Mouse (Mus musculus) cerebellum, adult 2 months (tissue): ENCODE results near the gene Oca2. TPM values are rescaled to one million over a fixed set of nuclear protein-coding genes. Genes with fewer than 3 reads are reported as not detected.

Experiments
- DNase-seq, 2 experiments: peaks; one replicate each; pipeline ENCODE4 v3.0.0; 2021
- H3K27ac ChIP-seq: fragments of 200-500 bp; 2 replicates; pipeline ENCODE4 v1.5.1; 2012; ENCODE audit warnings: low read length, control low read depth, inconsistent platforms; ENCODE audit not compliant: insufficient read depth
- H3K27me3 ChIP-seq: fragments of 200-500 bp; 2 replicates; pipeline ENCODE4 v1.6.1; 2012; ENCODE audit warnings: inconsistent platforms, mild to moderate bottlenecking, low read length, moderate library complexity; ENCODE audit not compliant: control insufficient read depth, insufficient read depth
- H3K4me1 ChIP-seq: fragments of 200-500 bp; 2 replicates; pipeline ENCODE4 v1.6.1; 2011; ENCODE audit warnings: low read length; ENCODE audit not compliant: control insufficient read depth, insufficient read depth
- H3K4me3 ChIP-seq: fragments of 200-500 bp; replicated peaks from 2 replicates; pipeline ENCODE3; 2011; ENCODE audit warnings: mild to moderate bottlenecking, low read depth, low read length, control low read depth; ENCODE audit not compliant: insufficient read depth
- CTCF ChIP-seq: fragments of 200-500 bp; IDR thresholded peaks from 2 replicates; pipeline ENCODE4 v1.5.1; 2011; ENCODE audit warnings: low read depth, mild to moderate bottlenecking, control low read depth, low read length, moderate library complexity, borderline replicate concordance; ENCODE audit not compliant: insufficient read depth
- POLR2A ChIP-seq: fragments of 200-500 bp; IDR thresholded peaks from 2 replicates; pipeline ENCODE4 v1.6.1; 2011; ENCODE audit warnings: low read length, control low read depth, borderline replicate concordance; ENCODE audit not compliant: insufficient read depth
- WGBS: fragments of 180-500 bp; shearing (Covaris S2); methylation state at CpG from one replicate; pipeline ENCODE4 v1.1.7; 2018; 5-methylcytosine and 5-hydroxymethylcytosine counted together
- polyA plus RNA-seq: library from polyadenylated mRNA; depleted of rRNA; stranded (reverse); fragments of >200 nt; gene quantifications from 2 replicates; pipeline ENCODE4 v1.2.3, GENCODE M21; 2012

Gene Oca2
- polyA plus RNA-seq, 1 experiment, result 0.39 TPM

DNA sequence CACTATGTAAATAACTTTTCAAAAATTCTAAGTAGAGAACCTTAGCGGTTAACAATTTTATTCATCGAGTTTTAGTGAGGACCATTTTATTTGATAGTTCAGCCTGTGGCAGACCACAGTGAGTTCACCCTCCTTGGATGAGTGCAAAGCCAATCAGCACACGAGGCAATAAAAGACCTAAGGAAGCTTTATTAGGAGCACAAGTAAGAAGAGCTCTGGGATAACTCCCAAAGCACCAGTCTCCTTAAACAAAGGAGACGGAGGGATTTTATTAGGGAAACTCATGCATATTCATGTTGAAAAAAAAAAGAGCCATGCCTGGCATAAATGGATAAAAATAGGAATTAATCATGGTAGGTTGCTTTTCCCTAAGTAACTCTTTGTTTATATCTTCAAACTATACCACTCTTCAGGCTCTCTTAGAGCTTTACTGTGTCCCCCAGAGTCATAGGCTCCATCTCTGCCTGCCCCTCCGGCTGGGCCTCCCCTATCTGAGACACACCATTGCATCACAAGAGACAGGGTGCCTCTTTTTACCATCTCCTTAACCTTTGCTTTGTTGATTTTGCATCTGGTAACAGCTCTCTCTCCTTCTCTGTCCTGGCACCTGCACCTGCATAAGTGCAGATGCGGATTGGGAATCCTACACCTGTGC lies 178.7 kb downstream of the Oca2 start:
- Histone ChIP-seq H3K27ac (no peak overlapping the region), H3K4me3 (no peak overlapping the region), H3K4me1 (peaks cover 6% of the 10 kb centered on the region), H3K27me3 (no peaks in the 10 kb centered on the region)
- no peak for DNase-seq
- 59% methylated on average over 6 of the region's 6 CpGs for WGBS
- TF ChIP-seq CTCF (no peak), POLR2A (no peak)

- Histone ChIP-seq H3K27ac (no peak overlapping the region), H3K4me1 (peaks cover 6% of the 10 kb centered on the region), H3K4me3 (no peak overlapping the region), H3K27me3 (no peaks in the 10 kb centered on the region)
- no peak for TF ChIP-seq POLR2A
- DNase-seq, result peak in 1 of 2 experiments; percentile 3
- WGBS, result 24% methylated on average over 5 of the region's 5 CpGs
Observed at GRCm38 (mm10) chr7:56419253-56419844, 179.8 kb downstream of the Oca2 start.

- WGBS, result 5% methylated on average over 2 of the region's 2 CpGs
- DNase-seq, result peak; percentile 33 to 77
- Histone ChIP-seq H3K27me3 (no peaks in the 10 kb centered on the region), H3K27ac (no peak overlapping the region), H3K4me3 (no peak overlapping the region), H3K4me1 (peaks cover 6% of the 10 kb centered on the region)
- no peak for TF ChIP-seq CTCF
- TF ChIP-seq POLR2A, result no peak
Observed at GRCm38 (mm10) chr7:56421946-56422345, 182.4 kb downstream of the Oca2 start.

GRCm38 (mm10) chr7:56423548-56423947 lies 184.0 kb downstream of the Oca2 start:
- no peak for TF ChIP-seq CTCF
- no peak for TF ChIP-seq POLR2A
- no peak for DNase-seq
- peaks cover 6% of the 10 kb centered on the region for H3K4me1 ChIP-seq
- no peaks in the 10 kb centered on the region for H3K27me3 ChIP-seq
- no peak overlapping the region for H3K27ac ChIP-seq
- 67% methylated on average over 2 of the region's 2 CpGs for WGBS
- H3K4me3 ChIP-seq, result no peak overlapping the region

DNA sequence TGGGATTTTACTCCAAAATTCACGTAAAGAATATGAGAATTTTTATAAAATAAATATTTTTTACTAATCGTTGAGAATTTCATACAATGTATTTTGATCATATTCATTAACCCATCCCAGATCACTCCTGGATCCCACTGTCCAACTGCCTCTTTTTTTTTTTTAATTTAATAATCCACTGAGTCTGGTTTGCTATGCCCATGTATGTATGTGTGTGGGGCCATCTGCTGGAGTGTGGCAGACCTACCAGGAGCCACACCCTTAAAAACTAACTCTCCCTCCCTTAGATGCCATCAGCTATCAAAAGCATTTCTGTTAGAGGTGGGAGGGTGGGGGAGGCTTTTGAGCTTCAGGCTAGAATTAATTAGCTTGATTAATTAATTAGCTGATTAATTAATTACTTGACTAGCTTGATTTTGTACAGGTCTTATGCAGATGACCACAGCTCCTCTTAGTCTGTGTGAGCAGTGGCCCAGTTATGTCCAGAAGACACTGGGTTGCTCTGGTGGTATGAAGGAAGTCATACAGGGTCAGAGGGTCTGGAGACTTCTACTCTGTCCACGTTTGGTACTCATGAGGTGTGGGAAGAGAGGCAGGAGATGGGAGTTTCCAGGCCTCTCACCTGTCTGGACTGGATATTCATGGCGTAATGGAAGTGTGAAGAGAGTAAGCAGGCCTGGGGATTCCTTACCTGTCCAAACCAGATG lies 221.4 kb downstream of the Oca2 start:
- DNase-seq, result no peak
- WGBS, result 75% methylated on average over 4 of the region's 4 CpGs

DNA sequence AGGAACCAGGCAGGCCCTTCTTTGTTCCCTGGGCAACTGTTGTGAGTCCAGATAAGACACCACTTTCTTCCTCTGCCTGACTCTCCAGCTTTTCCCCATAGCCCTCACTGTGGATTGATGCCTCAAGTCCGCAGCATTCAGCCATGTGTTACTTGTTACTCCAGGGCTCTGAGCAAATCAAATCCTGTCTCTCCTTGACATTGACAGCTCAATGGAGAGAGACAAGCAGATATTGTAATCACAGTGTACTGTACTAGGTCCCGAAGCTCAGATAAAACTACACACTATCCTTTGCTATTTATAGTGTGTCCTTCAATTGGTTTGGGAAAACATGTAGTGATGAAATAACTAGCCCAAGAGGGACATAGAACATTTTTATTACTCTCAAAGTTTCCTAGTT lies 258.7 kb downstream of the Oca2 start:
- H3K27me3 ChIP-seq, result no peaks in the 10 kb centered on the region
- no peak for DNase-seq
- H3K4me3 ChIP-seq, result no peak overlapping the region
- no peak overlapping the region for H3K27ac ChIP-seq
- TF ChIP-seq CTCF (no peak), POLR2A (no peak)
- H3K4me1 ChIP-seq, result no peaks in the 10 kb centered on the region
- WGBS, result 64% methylated on average over 2 of the region's 2 CpGs

More for the DNA sequence above, 221.4 kb downstream of the Oca2 start:
- no peak for TF ChIP-seq CTCF
- no peak overlapping the region for H3K4me3 ChIP-seq
- H3K27ac ChIP-seq, result no peak overlapping the region
- H3K4me1 ChIP-seq, result no peaks in the 10 kb centered on the region
- H3K27me3 ChIP-seq, result no peaks in the 10 kb centered on the region; the same call in 1 of the 2 replicates

DNA sequence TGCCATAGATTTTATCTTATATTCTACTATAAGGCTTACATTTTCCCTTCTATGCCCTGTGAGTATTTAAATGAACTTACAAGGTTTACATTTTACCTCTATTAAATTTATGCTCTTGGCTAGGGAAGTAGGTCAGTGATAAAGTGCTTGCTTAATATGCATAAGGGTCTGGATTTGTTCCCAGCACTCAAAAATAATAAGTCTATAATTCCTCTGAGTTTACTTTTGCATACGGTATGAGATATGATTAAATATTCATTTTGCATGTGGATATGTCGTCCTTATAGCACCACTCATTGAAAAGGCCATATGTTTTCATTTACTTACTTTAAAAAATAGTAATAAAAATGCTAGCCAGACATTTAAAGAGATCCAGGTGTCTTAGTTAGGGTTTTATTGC lies 259.8 kb downstream of the Oca2 start:
- TF ChIP-seq POLR2A (no peak), CTCF (no peak)
- no peak for DNase-seq
- no peak overlapping the region for H3K4me3 ChIP-seq
- no peak overlapping the region for H3K27ac ChIP-seq
- H3K4me1 ChIP-seq, result no peaks in the 10 kb centered on the region
- 64% methylated on average over 2 of the region's 2 CpGs for WGBS
- H3K27me3 ChIP-seq, result no peaks in the 10 kb centered on the region

- no peaks in the 10 kb centered on the region for H3K27me3 ChIP-seq
- no peak for DNase-seq
- H3K4me1 ChIP-seq, result no peaks in the 10 kb centered on the region
- 25% methylated on average over 1 of the region's 1 CpGs for WGBS
- no peak overlapping the region for H3K27ac ChIP-seq
- H3K4me3 ChIP-seq, result no peak overlapping the region
- TF ChIP-seq POLR2A (no peak), CTCF (no peak)
Observed at GRCm38 (mm10) chr7:56499767-56500166, 260.2 kb downstream of the Oca2 start.
